Mouse (Mus musculus): ENCODE data around the gene Matn3.

DNA sequence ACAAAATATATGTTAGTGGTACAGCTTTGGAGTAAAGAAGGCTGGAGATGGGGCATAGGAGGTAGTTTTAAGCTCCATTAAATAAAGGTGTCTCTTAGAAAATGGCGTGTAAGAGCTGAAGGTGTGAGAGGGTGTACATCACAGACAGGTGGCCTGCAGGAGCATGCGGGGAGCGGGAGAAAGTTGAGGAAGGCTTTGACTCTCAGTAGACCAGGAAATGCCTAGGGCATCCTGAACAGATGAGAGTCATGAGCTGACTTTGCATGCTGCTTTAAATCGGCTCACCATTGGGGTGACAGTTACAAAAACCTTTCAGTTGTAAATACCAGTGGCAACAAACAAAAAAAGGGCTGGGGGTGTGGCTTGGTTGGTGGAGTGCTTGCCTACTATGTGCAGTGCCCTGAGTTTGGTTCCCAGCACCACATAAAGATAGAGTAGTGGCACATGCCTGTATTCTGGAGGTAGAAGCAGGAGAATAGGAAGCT lies 6.6 kb upstream of the Matn3 start:
- no peak for TF ChIP-seq POLR2A (IDR thresholded peaks at IDR 0.05; ENCODE audit: low read depth, low read length)
- TF ChIP-seq CTCF (conservative IDR thresholded peaks at IDR 0.05; ENCODE audit: insufficient read depth, insufficient read length, low read depth, low read length): no peak
